Mouse (Mus musculus) heart, embryonic 11.5 days (tissue): ENCODE data around the gene Camk2d. TPM values are rescaled to one million over a fixed set of nuclear protein-coding genes. Genes with fewer than 3 reads are reported as not detected.

ENCODE experiments used
- ATAC-seq: fragments of 200-750 bp; cut with Nextera tagmentation; replicated peaks from 2 replicates; pipeline ENCODE4 v1.8.0; 2017; ENCODE audit warnings: moderate library complexity; ENCODE audit not compliant: insufficient number of reproducible peaks, low FRiP score, low TSS enrichment
- H3K27ac ChIP-seq: fragments of 300-500 bp; sonication (generic); 2 replicates; pipeline ENCODE4 v1.5.1; 2014; ENCODE audit warnings: mild to moderate bottlenecking, low read depth, low read length
- H3K27me3 ChIP-seq: fragments of 300-500 bp; sonication (generic); 2 replicates; pipeline ENCODE4 v1.6.1; 2014; ENCODE audit warnings: mild to moderate bottlenecking, low read length, mixed read lengths; ENCODE audit not compliant: control insufficient read depth, insufficient read depth
- H3K36me3 ChIP-seq: fragments of 300-500 bp; sonication (generic); 2 replicates; pipeline ENCODE4 v1.6.1; 2014; ENCODE audit warnings: mild to moderate bottlenecking, low read length, moderate library complexity, mixed read lengths; ENCODE audit not compliant: control insufficient read depth, insufficient read depth
- H3K4me1 ChIP-seq: fragments of 300-500 bp; sonication (generic); 2 replicates; pipeline ENCODE4 v1.6.1; 2014; ENCODE audit warnings: low read length; ENCODE audit not compliant: control insufficient read depth, insufficient read depth
- H3K4me2 ChIP-seq: fragments of 300-500 bp; sonication (generic); 2 replicates; pipeline ENCODE4 v1.6.1; 2014; ENCODE audit warnings: mild to moderate bottlenecking, moderate library complexity
- H3K4me3 ChIP-seq: fragments of 300-500 bp; sonication (generic); 2 replicates; pipeline ENCODE4 v1.5.1; 2014; ENCODE audit warnings: low read depth, low read length
- H3K9ac ChIP-seq: fragments of 300-500 bp; sonication (generic); 2 replicates; pipeline ENCODE4 v1.6.1; 2014; ENCODE audit warnings: mild to moderate bottlenecking, low read depth, low read length, moderate library complexity
- H3K9me3 ChIP-seq: fragments of 300-500 bp; sonication (generic); replicated peaks from 2 replicates; pipeline ENCODE4 v1.6.1; 2016; ENCODE audit warnings: low read length; ENCODE audit not compliant: control insufficient read depth
- WGBS: fragments of 180-500 bp; shearing (Covaris S2); extraction: QIAGEN DNeasy Blood & Tissue Kit; methylation state at CpG from one replicate; pipeline ENCODE4 v1.1.7; 2014; ENCODE audit not compliant: insufficient replicate concordance; 5-methylcytosine and 5-hydroxymethylcytosine counted together
- polyA plus RNA-seq: library from polyadenylated mRNA; unstranded; fragments of >200 nt; fragmentation: Nextera tagmentation; extraction: Ambion mirVana; gene quantifications from 2 replicates; pipeline ENCODE4 v1.2.1, GENCODE M21; 2014

Gene Camk2d
- polyA plus RNA-seq, 1 experiment from 2014 or later = 106 TPM

GRCm38 (mm10) chr3:126740146-126740545 lies 144.0 kb downstream of the Camk2d start:
- no peaks in the 10 kb centered on the region for H3K9me3 ChIP-seq
- no peak for ATAC-seq
- H3K27me3 ChIP-seq = no peaks in the 10 kb centered on the region
- no peak overlapping the region for H3K9ac ChIP-seq
- WGBS = 69% methylated on average over 1 of the region's 1 CpGs
- H3K36me3 ChIP-seq = no peaks in the 10 kb centered on the region
- peaks cover 16% of the 10 kb centered on the region for H3K4me1 ChIP-seq
- no peak overlapping the region for H3K4me3 ChIP-seq
- H3K27ac ChIP-seq = no peak overlapping the region
- H3K4me2 ChIP-seq = no peak overlapping the region

GRCm38 (mm10) chr3:126744432-126745133 lies 148.5 kb downstream of the Camk2d start:
- no peak overlapping the region for H3K4me2 ChIP-seq
- H3K4me3 ChIP-seq = no peak overlapping the region
- WGBS = 67% methylated on average over 3 of the region's 3 CpGs
- H3K9me3 ChIP-seq = no peaks in the 10 kb centered on the region
- 0 out of 2 replicates have a peak overlapping the region, but pooled peaks have one; percentile 4 for H3K27ac ChIP-seq
- H3K27me3 ChIP-seq = no peaks in the 10 kb centered on the region
- H3K4me1 ChIP-seq = peaks cover 20% of the 10 kb centered on the region
- no peak overlapping the region for H3K9ac ChIP-seq
- no peak for ATAC-seq
- H3K36me3 ChIP-seq = no peaks in the 10 kb centered on the region

- no peak overlapping the region for H3K4me3 ChIP-seq
- no peaks in the 10 kb centered on the region for H3K36me3 ChIP-seq
- no peaks in the 10 kb centered on the region for H3K9me3 ChIP-seq
- peak; percentile 88 for ATAC-seq
- H3K4me1 ChIP-seq = peaks cover 30% of the 10 kb centered on the region
- 45% methylated on average over 11 of the region's 11 CpGs for whole genome bisulfite sequencing
- H3K27ac ChIP-seq = peak overlapping the region; percentile 65
- H3K9ac ChIP-seq = no peak overlapping the region
- H3K4me2 ChIP-seq = no peak overlapping the region; the same call in 1 of the 2 replicates
- no peaks in the 10 kb centered on the region for H3K27me3 ChIP-seq
These were observed 150.2 kb downstream of the Camk2d start for GRCm38 (mm10) chr3:126746148-126746803.

GRCm38 (mm10) chr3:126747628-126748027 lies 151.5 kb downstream of the Camk2d start:
- ATAC-seq = no peak
- H3K9ac ChIP-seq = no peak overlapping the region
- 69% methylated on average over 3 of the region's 3 CpGs for WGBS
- peaks cover 32% of the 10 kb centered on the region for H3K4me1 ChIP-seq
- no peak overlapping the region for H3K27ac ChIP-seq
- no peak overlapping the region for H3K4me3 ChIP-seq
- no peaks in the 10 kb centered on the region for H3K9me3 ChIP-seq
- no peaks in the 10 kb centered on the region for H3K27me3 ChIP-seq
- H3K36me3 ChIP-seq = no peaks in the 10 kb centered on the region
- no peak overlapping the region for H3K4me2 ChIP-seq

GRCm38 (mm10) chr3:126751377-126752098 lies 155.4 kb downstream of the Camk2d start:
- ATAC-seq = no peak
- no peaks in the 10 kb centered on the region for H3K27me3 ChIP-seq
- H3K4me3 ChIP-seq = no peak overlapping the region
- no peak overlapping the region for H3K4me2 ChIP-seq
- H3K9ac ChIP-seq = no peak overlapping the region
- H3K4me1 ChIP-seq = peaks cover 19% of the 10 kb centered on the region
- H3K36me3 ChIP-seq = no peaks in the 10 kb centered on the region
- H3K9me3 ChIP-seq = no peaks in the 10 kb centered on the region
- WGBS = 82% methylated on average over 7 of the region's 7 CpGs
- H3K27ac ChIP-seq = no peak overlapping the region

- Histone ChIP-seq H3K9ac (no peak overlapping the region), H3K36me3 (no peaks in the 10 kb centered on the region), H3K4me2 (no peak overlapping the region), H3K4me1 (peaks cover 12% of the 10 kb centered on the region), H3K27ac (no peak overlapping the region), H3K27me3 (no peaks in the 10 kb centered on the region), H3K4me3 (no peak overlapping the region), H3K9me3 (no peaks in the 10 kb centered on the region)
- 54% methylated on average over 6 of the region's 6 CpGs for WGBS
- no peak for ATAC-seq
These were observed 156.9 kb downstream of the Camk2d start for GRCm38 (mm10) chr3:126752978-126753377.

- Histone ChIP-seq H3K4me1 (no peaks in the 10 kb centered on the region), H3K9me3 (no peaks in the 10 kb centered on the region), H3K27me3 (no peaks in the 10 kb centered on the region), H3K4me3 (no peak overlapping the region), H3K4me2 (no peak overlapping the region), H3K9ac (no peak overlapping the region), H3K36me3 (no peaks in the 10 kb centered on the region), H3K27ac (no peak overlapping the region)
- ATAC-seq = no peak
- 87% methylated on average over 1 of the region's 1 CpGs for WGBS
These were observed 162.3 kb downstream of the Camk2d start for GRCm38 (mm10) chr3:126758398-126758797.

- Histone ChIP-seq H3K9ac (no peak overlapping the region), H3K4me2 (no peak overlapping the region), H3K27me3 (no peaks in the 10 kb centered on the region), H3K9me3 (no peaks in the 10 kb centered on the region), H3K36me3 (no peaks in the 10 kb centered on the region), H3K4me1 (no peaks in the 10 kb centered on the region), H3K4me3 (no peak overlapping the region), H3K27ac (no peak overlapping the region)
- WGBS = 83% methylated on average over 3 of the region's 3 CpGs
- no peak for ATAC-seq
These were observed 164.5 kb downstream of the Camk2d start for GRCm38 (mm10) chr3:126760608-126761007.
